ENCODE assay signal across 17 mouse cellular contexts in genomic region chr6:145135804-145136203, GRCm38 (mm10). TPM values are rescaled to one million over a fixed set of nuclear protein-coding genes. Genes with fewer than 3 reads are reported as not detected.
DNase-seq lines count a peak whose midpoint lies in the region; ATAC-seq and TF ChIP-seq lines count a peak whose summit lies in the region.
"Had no signal": no experiment of that assay in that cellular context is flagged by ENCODE, and none has a peak within 500 bp of the region (broad histone marks: within the 10 kb centered on the region; RNA-seq: fewer than 3 reads in every experiment).

No protein-coding gene starts in this region.

- H3K36me3 ChIP-seq in heart, embryonic 12.5 days, result no peaks in the 10 kb centered on the region
- no peaks in the 10 kb centered on the region for H3K36me3 ChIP-seq in liver, embryonic 13.5 days
- no peaks in the 10 kb centered on the region for H3K36me3 ChIP-seq in stomach, postnatal 0 days (ENCODE audit: control insufficient read depth, insufficient read depth, low read length)
- H3K36me3 ChIP-seq: embryonic facial prominence, embryonic 13.5 days; midbrain, embryonic 12.5 days had no signal

- H3K27me3 ChIP-seq in heart, embryonic 12.5 days (replicated peaks), result no peaks in the 10 kb centered on the region
- H3K27me3 ChIP-seq in liver, embryonic 13.5 days, result no peaks in the 10 kb centered on the region
- H3K27me3 ChIP-seq in stomach, postnatal 0 days (ENCODE audit: control insufficient read depth, insufficient read depth, low read length), result no peaks in the 10 kb centered on the region
- H3K27me3 ChIP-seq: embryonic facial prominence, embryonic 13.5 days; midbrain, embryonic 12.5 days had no signal

- no peak overlapping the region for H3K4me2 ChIP-seq in heart, embryonic 12.5 days
- H3K4me2 ChIP-seq in liver, embryonic 13.5 days, result no peak overlapping the region
- no peak overlapping the region for H3K4me2 ChIP-seq in stomach, postnatal 0 days (replicated peaks; ENCODE audit: low read depth)
- H3K4me2 ChIP-seq: embryonic facial prominence, embryonic 13.5 days; midbrain, embryonic 12.5 days had no signal

- no peaks in the 10 kb centered on the region for H3K9me3 ChIP-seq in heart, embryonic 12.5 days (replicated peaks)
- H3K9me3 ChIP-seq in liver, embryonic 13.5 days (replicated peaks), result no peaks in the 10 kb centered on the region
- no peaks in the 10 kb centered on the region for H3K9me3 ChIP-seq in stomach, postnatal 0 days (ENCODE audit: control insufficient read depth, low read length)
- H3K9me3 ChIP-seq: embryonic facial prominence, embryonic 13.5 days; midbrain, embryonic 12.5 days had no signal

- DNase-seq in heart, postnatal 36 days, result no peak
- DNase-seq in liver, embryonic 13.5 days, result no peak
- DNase-seq in liver, result no peak
- DNase-seq in fibroblast of lung, adult 2 months (ENCODE audit: low read depth), result peak; percentile 14
- DNase-seq in stomach, postnatal 0 days (ENCODE audit: low spot score), result no peak
- DNase-seq in left cerebral cortex, adult 11 months (ENCODE audit: low spot score), result no peak
- DNase-seq: adrenal gland, postnatal 25 days; cerebellum, adult 2 months; forebrain, postnatal 0 days; heart, postnatal 10 days; thymus, postnatal 25 days had no signal

- no peak for TF ChIP-seq EP300 in stomach, postnatal 0 days (optimal IDR thresholded peaks at IDR 0.05)

- no peak overlapping the region for H3K27ac ChIP-seq in heart, embryonic 12.5 days (ENCODE audit: poor library complexity, severe bottlenecking)
- no peak overlapping the region for H3K27ac ChIP-seq in liver, embryonic 13.5 days
- H3K27ac ChIP-seq in stomach, postnatal 0 days (replicated peaks), result no peak overlapping the region
- H3K27ac ChIP-seq: embryonic facial prominence, embryonic 13.5 days; macrophage; midbrain, embryonic 12.5 days had no signal

- ATAC-seq in heart, embryonic 12.5 days (ENCODE audit: insufficient number of reproducible peaks, low FRiP score), result peak; percentile 39; the same call in 1 of the 2 replicates
- ATAC-seq in liver, embryonic 13.5 days (ENCODE audit: low read depth), result peak; percentile 47; the same call in 1 of the 2 replicates
- 0 out of 2 replicates have a peak, but pooled peaks have one; percentile 29 for ATAC-seq in stomach, postnatal 0 days (ENCODE audit: low FRiP score, low TSS enrichment)
- ATAC-seq: forebrain, postnatal 0 days; hindbrain, embryonic 16.5 days had no signal

- no peak overlapping the region for H3K4me3 ChIP-seq in heart, embryonic 12.5 days
- no peak overlapping the region for H3K4me3 ChIP-seq in liver, embryonic 13.5 days (replicated peaks)
- no peak overlapping the region for H3K4me3 ChIP-seq in stomach, postnatal 0 days (ENCODE audit: low read depth, low read length)
- H3K4me3 ChIP-seq: embryonic facial prominence, embryonic 13.5 days; midbrain, embryonic 12.5 days had no signal

- peaks cover 6% of the 10 kb centered on the region; the same call in 1 of the 2 replicates for H3K4me1 ChIP-seq in heart, embryonic 12.5 days (replicated peaks)
- peaks cover 6% of the 10 kb centered on the region for H3K4me1 ChIP-seq in liver, embryonic 13.5 days (replicated peaks)
- H3K4me1 ChIP-seq in stomach, postnatal 0 days (replicated peaks; ENCODE audit: control insufficient read depth, insufficient read depth), result no peaks in the 10 kb centered on the region

- no peak for TF ChIP-seq CTCF in stomach, postnatal 0 days (IDR thresholded peaks at IDR 0.05; ENCODE audit: low read depth)

- intact Hi-C loops in heart, postnatal 36 days (cut with DNase I), result no loop called here

- no peak overlapping the region for H3K9ac ChIP-seq in heart, embryonic 12.5 days
- H3K9ac ChIP-seq in liver, embryonic 13.5 days, result no peak overlapping the region
- H3K9ac ChIP-seq in stomach, postnatal 0 days (ENCODE audit: low read length), result no peak overlapping the region
- H3K9ac ChIP-seq: embryonic facial prominence, embryonic 13.5 days; forebrain, postnatal 0 days; midbrain, embryonic 12.5 days had no signal

- WGBS in heart, embryonic 12.5 days, result 66% methylated on average over 9 of the region's 9 CpGs
- 62% methylated on average over 9 of the region's 9 CpGs for WGBS in liver, embryonic 13.5 days (ENCODE audit: insufficient replicate concordance)
- 54% methylated on average over 9 of the region's 9 CpGs for WGBS in stomach, postnatal 0 days

RNA-seq across cellular contexts. Expression of gene Lrmp, which starts 20.4 kb away (rescaled TPM):
- 2.3 and 2.7 TPM in 2 replicates for polyA plus RNA-seq in heart, embryonic 12.5 days (2016; fragmentation: Nextera tagmentation; extraction: Ambion mirVana)
- 1 to 10 TPM; 1.5 to 1.7 TPM for total RNA-seq in heart, postnatal 36 days (2021)
- polyA plus RNA-seq in liver, embryonic 13.5 days (2015; fragmentation: Nextera tagmentation; extraction: Ambion mirVana), result 12.7 and 16.1 TPM in 2 replicates
- 15.2 and 17.6 TPM in 2 replicates for polyA plus RNA-seq in stomach, postnatal 0 days (2015; fragmentation: Nextera tagmentation; extraction: Ambion mirVana)
- polyA plus RNA-seq: C2C12 had no signal

RNA-seq across cellular contexts. Expression of gene Bcat1, which starts 59.8 kb away (rescaled TPM):
- polyA plus RNA-seq in heart, embryonic 12.5 days (2016; fragmentation: Nextera tagmentation; extraction: Ambion mirVana), result 11.1 and 11.2 TPM in 2 replicates
- total RNA-seq in heart, postnatal 36 days (2021), result 1 to 10 TPM in 1 of 2 experiments, under 1 TPM in 1; 0.69 to 1.5 TPM
- 0.48 and 0.65 TPM in 2 replicates for polyA plus RNA-seq in liver, embryonic 13.5 days (2015; fragmentation: Nextera tagmentation; extraction: Ambion mirVana)
- 6.3 and 7.4 TPM in 2 replicates for polyA plus RNA-seq in stomach, postnatal 0 days (2015; fragmentation: Nextera tagmentation; extraction: Ambion mirVana)
- polyA plus RNA-seq: macrophage had no signal
